Mouse (Mus musculus): ENCODE measurements around the gene Klk1b1. TPM values are rescaled to one million over a fixed set of nuclear protein-coding genes. Genes with fewer than 3 reads are reported as not detected.

Gene Klk1b1
- polyA plus RNA-seq (2012; rRNA removed) (not detected in 2 replicates), polyA plus RNA-seq (2014; fragmentation: Nextera tagmentation; extraction: Ambion mirVana) (not detected in 2 replicates)

DNA sequence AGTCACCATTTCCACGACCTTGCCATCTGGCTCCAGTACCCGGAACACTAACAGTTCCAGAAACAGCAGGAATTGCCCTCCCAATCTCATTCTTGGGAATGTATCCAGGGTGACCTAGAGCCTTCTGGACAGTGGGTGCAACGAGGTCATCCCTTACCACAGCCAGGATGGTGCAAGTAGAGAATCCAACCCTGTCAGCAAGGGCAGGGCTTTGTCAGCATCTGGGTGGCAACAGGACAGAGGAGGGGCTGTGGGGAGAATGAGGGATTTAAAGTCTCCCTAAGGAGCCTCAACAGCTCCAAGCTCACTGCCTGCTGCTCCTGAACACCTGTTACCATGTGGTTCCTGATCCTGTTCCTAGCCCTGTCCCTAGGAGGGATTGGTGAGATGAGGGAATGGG, at the start of gene Klk1b1:
Gene Klk1b1 (plus strand): TSS at position 301 of the 400 bp plus-strand sequence.
- Histone ChIP-seq H3K4me1 (replicated peaks; ENCODE audit: control insufficient read depth in 2 of 2, insufficient read depth in 2 of 2, low read length in 1 of 2) (no peaks in the 10 kb centered on the region), H3K4me2 (ENCODE audit: low read depth) (no peak within 1 kb of the TSS), H3K27ac (no peak within 1 kb of the TSS), H3K9me3 (ENCODE audit: control insufficient read depth, low read length) (no peaks in the 10 kb centered on the region), H3K4me3 (ENCODE audit: insufficient read depth in 1 of 2, low read depth in 2 of 2, low read length in 2 of 2) (no peak within 1 kb of the TSS), H3K27me3 (ENCODE audit: control insufficient read depth, insufficient read depth, low read length) (no peaks in the 10 kb centered on the region), H3K36me3 (replicated peaks; ENCODE audit: control insufficient read depth, insufficient read depth, low read depth) (no peaks in the 10 kb centered on the region), H3K9ac (replicated peaks) (no peak within 1 kb of the TSS)
- DNase-seq (ENCODE audit: low read depth in 3 of 3, low spot score in 3 of 3) = no peak
- TF ChIP-seq EP300 (IDR thresholded peaks at IDR 0.05; ENCODE audit: low read depth) (no peak), CTCF (IDR thresholded peaks at IDR 0.05; ENCODE audit: low read depth) (no peak)
- no peak for ATAC-seq (ENCODE audit: insufficient read depth)
- 29% methylated on average over 3 of the region's 3 CpGs for WGBS (ENCODE audit: insufficient replicate concordance)

DNA sequence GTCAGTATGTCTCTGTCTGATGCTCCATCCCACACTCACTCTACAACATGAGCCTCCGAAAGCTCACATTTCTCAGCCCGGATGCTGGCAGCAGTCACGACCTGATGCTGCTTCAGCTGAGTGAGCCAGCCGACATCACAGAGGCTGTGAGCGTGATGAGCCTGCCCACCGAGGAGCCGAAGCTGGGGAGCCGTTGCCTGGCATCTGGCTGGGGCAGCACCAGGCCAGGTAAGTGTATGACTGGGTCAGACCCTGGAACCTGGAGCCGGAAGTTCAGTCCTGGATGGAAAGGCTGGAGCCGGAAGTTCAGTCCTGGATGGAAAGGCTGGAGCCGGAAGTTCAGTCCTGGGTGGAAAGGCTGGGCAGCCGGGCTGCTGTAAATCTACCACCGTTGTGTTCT, 48.1 kb upstream of the Klk1b1 start:
- 70% methylated on average over 13 of the region's 13 CpGs for WGBS (ENCODE audit: insufficient replicate concordance)
- H3K27ac ChIP-seq = no peak overlapping the region
- DNase-seq (ENCODE audit: low read depth in 3 of 3, low spot score in 3 of 3) (no peak), ATAC-seq (ENCODE audit: insufficient read depth) (no peak)
- H3K27me3 ChIP-seq (ENCODE audit: control insufficient read depth, insufficient read depth, low read length) = no peaks in the 10 kb centered on the region
- TF ChIP-seq EP300 (IDR thresholded peaks at IDR 0.05; ENCODE audit: low read depth) = no peak
- TF ChIP-seq CTCF (IDR thresholded peaks at IDR 0.05; ENCODE audit: low read depth) = no peak
- H3K4me2 ChIP-seq (ENCODE audit: low read depth) = no peak overlapping the region
- no peaks in the 10 kb centered on the region for H3K4me1 ChIP-seq (replicated peaks; ENCODE audit: control insufficient read depth in 2 of 2, insufficient read depth in 2 of 2, low read length in 1 of 2)
- no peaks in the 10 kb centered on the region for H3K9me3 ChIP-seq (ENCODE audit: control insufficient read depth, low read length)
- H3K36me3 ChIP-seq (replicated peaks; ENCODE audit: control insufficient read depth, insufficient read depth, low read depth) = no peaks in the 10 kb centered on the region
- no peak overlapping the region for H3K9ac ChIP-seq (replicated peaks)
- H3K4me3 ChIP-seq (ENCODE audit: insufficient read depth in 1 of 2, low read depth in 2 of 2, low read length in 2 of 2) = no peak overlapping the region

DNA sequence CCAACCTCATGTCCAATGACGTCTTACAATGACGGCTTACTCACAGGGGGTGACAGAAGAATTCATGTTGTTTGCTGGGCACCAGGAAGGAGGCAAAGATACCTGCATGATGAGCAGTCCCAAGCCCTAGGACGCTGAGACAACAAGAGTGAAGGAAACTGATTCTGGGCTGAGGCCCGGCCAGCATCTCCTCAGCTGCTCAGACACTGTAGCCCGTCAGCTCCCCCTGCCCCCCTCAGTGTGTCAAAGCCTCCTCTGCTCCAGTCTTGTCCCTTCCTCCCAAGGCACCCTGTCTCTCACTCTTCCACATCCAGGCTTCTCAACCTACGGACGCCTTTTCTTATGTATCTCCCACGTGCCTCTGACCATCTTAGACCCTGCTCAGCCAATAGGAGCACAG, 47.7 kb upstream of the Klk1b1 start:
- H3K9ac ChIP-seq (replicated peaks) = no peak overlapping the region
- 49% methylated on average over 8 of the region's 8 CpGs for WGBS (ENCODE audit: insufficient replicate concordance)

DNA sequence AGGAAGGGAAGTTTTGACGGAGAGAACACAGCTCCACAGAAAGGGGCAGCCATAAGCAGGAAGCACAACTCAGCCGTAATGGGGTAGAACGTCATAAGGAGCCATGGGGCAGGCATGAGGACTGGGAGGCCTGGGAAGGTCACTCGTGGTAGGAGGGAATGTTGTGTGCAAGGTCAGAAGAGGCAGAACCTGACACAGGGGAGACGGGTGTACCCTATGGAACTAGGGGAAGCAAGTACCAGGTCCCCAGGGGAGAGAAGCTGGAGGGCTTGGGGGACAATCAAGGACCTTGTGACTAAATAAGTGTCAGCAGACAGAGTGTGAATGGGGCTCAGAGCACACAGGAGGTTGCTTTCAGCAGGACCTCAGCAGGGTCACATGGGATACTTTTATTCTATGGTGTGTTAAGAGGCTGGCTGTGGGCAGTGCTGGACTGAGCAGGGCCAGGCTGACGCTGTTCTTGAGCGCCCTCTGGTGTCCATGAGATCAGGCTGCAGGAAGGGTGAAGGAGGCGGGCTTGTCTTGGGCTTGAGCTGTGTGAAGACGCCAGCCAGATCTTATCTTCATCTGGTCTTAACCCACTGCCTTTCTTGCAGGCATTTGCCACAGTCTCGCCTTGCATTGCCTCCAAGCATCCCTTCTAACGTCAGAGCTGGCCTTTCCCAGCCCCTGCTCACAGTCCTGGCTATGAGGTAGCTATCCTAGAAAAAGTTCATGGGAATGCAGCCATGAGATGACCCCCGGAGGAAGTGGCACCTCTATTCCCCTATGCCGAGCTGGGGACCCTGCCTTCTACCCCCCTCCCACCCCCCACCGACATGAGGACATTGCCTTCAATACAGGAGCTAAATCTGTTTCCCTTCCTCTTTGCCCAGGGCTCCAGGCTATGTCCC, 46.7 kb upstream of the Klk1b1 start:
- no peaks in the 10 kb centered on the region for H3K36me3 ChIP-seq (replicated peaks; ENCODE audit: control insufficient read depth, insufficient read depth, low read depth)
- H3K4me2 ChIP-seq (ENCODE audit: low read depth) = no peak overlapping the region
- no peak overlapping the region for H3K9ac ChIP-seq (replicated peaks)
- no peaks in the 10 kb centered on the region for H3K27me3 ChIP-seq (ENCODE audit: control insufficient read depth, insufficient read depth, low read length)
- no peak for TF ChIP-seq EP300 (IDR thresholded peaks at IDR 0.05; ENCODE audit: low read depth)
- peak; percentile 91 for TF ChIP-seq CTCF (IDR thresholded peaks at IDR 0.05; ENCODE audit: low read depth)
- H3K27ac ChIP-seq = no peak overlapping the region
- 18% methylated on average over 14 of the region's 14 CpGs for WGBS (ENCODE audit: insufficient replicate concordance)
- DNase-seq (ENCODE audit: low read depth in 3 of 3, low spot score in 3 of 3) = peak; percentile 17 to 23 (median 22)
- no peak overlapping the region for H3K4me3 ChIP-seq (ENCODE audit: insufficient read depth in 1 of 2, low read depth in 2 of 2, low read length in 2 of 2)
- H3K4me1 ChIP-seq (replicated peaks; ENCODE audit: control insufficient read depth in 2 of 2, insufficient read depth in 2 of 2, low read length in 1 of 2) = no peaks in the 10 kb centered on the region
- peak; percentile 41; the same call in 1 of the 2 replicates for ATAC-seq (ENCODE audit: insufficient read depth)
- no peaks in the 10 kb centered on the region for H3K9me3 ChIP-seq (ENCODE audit: control insufficient read depth, low read length)

More for the DNA sequence above, 47.7 kb upstream of the Klk1b1 start:
- no peak for ATAC-seq (ENCODE audit: insufficient read depth)
- Histone ChIP-seq H3K27me3 (ENCODE audit: control insufficient read depth, insufficient read depth, low read length) (no peaks in the 10 kb centered on the region), H3K4me2 (ENCODE audit: low read depth) (no peak overlapping the region), H3K27ac (no peak overlapping the region), H3K9me3 (ENCODE audit: control insufficient read depth, low read length) (no peaks in the 10 kb centered on the region), H3K4me3 (ENCODE audit: insufficient read depth in 1 of 2, low read depth in 2 of 2, low read length in 2 of 2) (no peak overlapping the region), H3K36me3 (replicated peaks; ENCODE audit: control insufficient read depth, insufficient read depth, low read depth) (no peaks in the 10 kb centered on the region), H3K4me1 (replicated peaks; ENCODE audit: control insufficient read depth in 2 of 2, insufficient read depth in 2 of 2, low read length in 1 of 2) (no peaks in the 10 kb centered on the region)
- TF ChIP-seq CTCF (IDR thresholded peaks at IDR 0.05; ENCODE audit: low read depth) (no peak), EP300 (IDR thresholded peaks at IDR 0.05; ENCODE audit: low read depth) (no peak)
- no peak for DNase-seq (ENCODE audit: low read depth in 3 of 3, low spot score in 3 of 3)

DNA sequence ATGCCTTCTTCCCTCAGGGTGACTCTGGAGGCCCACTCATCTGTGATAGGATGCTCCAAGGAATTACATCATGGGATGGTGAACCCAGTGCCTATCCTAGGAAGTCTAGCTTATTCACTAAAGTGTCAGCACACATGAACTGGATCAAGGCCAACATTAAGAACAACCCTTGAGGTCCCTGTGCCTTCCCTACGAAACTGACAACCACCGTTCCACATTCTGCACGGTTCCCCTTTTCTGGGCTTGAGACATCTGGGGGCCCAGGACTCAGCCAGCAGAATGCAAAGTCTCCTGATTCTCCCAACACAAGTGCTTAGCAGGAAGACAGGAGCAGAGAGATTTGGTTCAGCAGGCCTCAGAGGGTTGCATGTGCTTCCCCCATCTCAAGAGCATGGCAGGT, 46.0 kb upstream of the Klk1b1 start:
- ATAC-seq (ENCODE audit: insufficient read depth) (no peak), DNase-seq (ENCODE audit: low read depth in 3 of 3, low spot score in 3 of 3) (no peak)
- Histone ChIP-seq H3K9ac (replicated peaks) (no peak overlapping the region), H3K9me3 (ENCODE audit: control insufficient read depth, low read length) (no peaks in the 10 kb centered on the region), H3K36me3 (replicated peaks; ENCODE audit: control insufficient read depth, insufficient read depth, low read depth) (no peaks in the 10 kb centered on the region), H3K4me1 (replicated peaks; ENCODE audit: control insufficient read depth in 2 of 2, insufficient read depth in 2 of 2, low read length in 1 of 2) (no peaks in the 10 kb centered on the region), H3K27me3 (ENCODE audit: control insufficient read depth, insufficient read depth, low read length) (no peaks in the 10 kb centered on the region), H3K27ac (no peak overlapping the region), H3K4me3 (ENCODE audit: insufficient read depth in 1 of 2, low read depth in 2 of 2, low read length in 2 of 2) (no peak overlapping the region), H3K4me2 (ENCODE audit: low read depth) (no peak overlapping the region)
- 37% methylated on average over 3 of the region's 3 CpGs for WGBS (ENCODE audit: insufficient replicate concordance)
- TF ChIP-seq EP300 (IDR thresholded peaks at IDR 0.05; ENCODE audit: low read depth) (no peak), CTCF (IDR thresholded peaks at IDR 0.05; ENCODE audit: low read depth) (no peak)
